Mouse (Mus musculus) heart, embryonic 16.5 days (tissue): ENCODE results near the gene Aars. TPM values are rescaled to one million over a fixed set of nuclear protein-coding genes. Genes with fewer than 3 reads are reported as not detected.

Experiments
- ATAC-seq: fragments of 200-750 bp; cut with Nextera tagmentation; replicated peaks from 2 replicates; pipeline ENCODE4 v1.8.0; 2017; ENCODE audit warnings: moderate number of reproducible peaks; ENCODE audit not compliant: insufficient read depth, low FRiP score; ENCODE audit errors: extremely low read depth
- H3K27ac ChIP-seq: fragments of 300-500 bp; sonication (generic); 2 replicates; pipeline ENCODE4 v1.5.1; 2014; ENCODE audit warnings: mild to moderate bottlenecking, low read length, control low read depth, moderate library complexity
- H3K27me3 ChIP-seq: fragments of 300-500 bp; sonication (generic); 2 replicates; pipeline ENCODE4 v1.6.1; 2014; ENCODE audit warnings: low read length, mixed read lengths; ENCODE audit not compliant: control insufficient read depth, insufficient read depth
- H3K36me3 ChIP-seq: fragments of 300-500 bp; sonication (generic); 2 replicates; pipeline ENCODE4 v1.6.1; 2014; ENCODE audit not compliant: control insufficient read depth, insufficient read depth
- H3K4me1 ChIP-seq: fragments of 300-500 bp; sonication (generic); 2 replicates; pipeline ENCODE4 v1.6.1; 2014; ENCODE audit warnings: low read length, mixed read lengths; ENCODE audit not compliant: control insufficient read depth, insufficient read depth
- H3K4me2 ChIP-seq: fragments of 300-500 bp; sonication (generic); 2 replicates; pipeline ENCODE4 v1.6.1; 2014; ENCODE audit warnings: low read depth, mild to moderate bottlenecking, control low read depth, low read length
- H3K4me3 ChIP-seq: fragments of 300-500 bp; sonication (generic); 2 replicates; pipeline ENCODE4 v1.5.1; 2014; ENCODE audit warnings: mild to moderate bottlenecking, control low read depth, low read length
- H3K9ac ChIP-seq: fragments of 300-500 bp; sonication (generic); 2 replicates; pipeline ENCODE4 v1.6.1; 2014; ENCODE audit warnings: low read length, control low read depth
- H3K9me3 ChIP-seq: fragments of 300-500 bp; sonication (generic); replicated peaks from 2 replicates; pipeline ENCODE4 v1.6.1; 2016; ENCODE audit warnings: low read length; ENCODE audit not compliant: control insufficient read depth
- WGBS: fragments of 180-500 bp; shearing (Covaris S2); extraction: QIAGEN DNeasy Blood & Tissue Kit; methylation state at CpG from one replicate; pipeline ENCODE4 v1.1.7; 2014; 5-methylcytosine and 5-hydroxymethylcytosine counted together
- polyA plus RNA-seq: library from polyadenylated mRNA; unstranded; fragments of >200 nt; fragmentation: Nextera tagmentation; extraction: Ambion mirVana; gene quantifications from 2 replicates; pipeline ENCODE4 v1.2.1, GENCODE M21; 2015

Gene Aars
- polyA plus RNA-seq, 1 experiment from 2014 or later, result 35.3 TPM

GRCm38 (mm10) chr8:111044003-111044734, 11.2 kb downstream of the Aars start:
- no peak overlapping the region for H3K27ac ChIP-seq
- no peak overlapping the region for H3K9ac ChIP-seq
- no peaks in the 10 kb centered on the region for H3K4me1 ChIP-seq
- no peaks in the 10 kb centered on the region for H3K9me3 ChIP-seq
- WGBS, result 45% methylated on average over 2 of the region's 2 CpGs
- ATAC-seq, result no peak
- no peak overlapping the region for H3K4me3 ChIP-seq
- H3K36me3 ChIP-seq, result peaks cover 85% of the 10 kb centered on the region
- H3K4me2 ChIP-seq, result no peak overlapping the region
- H3K27me3 ChIP-seq, result no peaks in the 10 kb centered on the region

GRCm38 (mm10) chr8:111048694-111049093, 15.8 kb downstream of the Aars start:
- H3K4me1 ChIP-seq, result no peaks in the 10 kb centered on the region
- H3K27me3 ChIP-seq, result no peaks in the 10 kb centered on the region
- H3K9me3 ChIP-seq, result no peaks in the 10 kb centered on the region
- WGBS, result 90% methylated on average over 2 of the region's 2 CpGs
- H3K27ac ChIP-seq, result no peak overlapping the region
- H3K9ac ChIP-seq, result no peak overlapping the region
- peaks cover 91% of the 10 kb centered on the region for H3K36me3 ChIP-seq
- ATAC-seq, result no peak
- H3K4me2 ChIP-seq, result no peak overlapping the region
- no peak overlapping the region for H3K4me3 ChIP-seq

GRCm38 (mm10) chr8:111049106-111049505, 16.2 kb downstream of the Aars start:
- Histone ChIP-seq H3K9ac (no peak overlapping the region), H3K9me3 (no peaks in the 10 kb centered on the region), H3K4me3 (no peak overlapping the region), H3K27me3 (no peaks in the 10 kb centered on the region), H3K36me3 (peaks cover 92% of the 10 kb centered on the region), H3K27ac (no peak overlapping the region), H3K4me1 (no peaks in the 10 kb centered on the region), H3K4me2 (no peak overlapping the region)
- ATAC-seq, result no peak
- WGBS, result 95% methylated on average over 7 of the region's 7 CpGs

- Histone ChIP-seq H3K9ac (no peak overlapping the region), H3K36me3 (peaks cover 64% of the 10 kb centered on the region), H3K27ac (no peak overlapping the region), H3K9me3 (no peaks in the 10 kb centered on the region), H3K4me1 (peaks cover 10% of the 10 kb centered on the region), H3K4me3 (no peak overlapping the region), H3K27me3 (no peaks in the 10 kb centered on the region), H3K4me2 (no peak overlapping the region)
- 89% methylated on average over 12 of the region's 12 CpGs for WGBS
- no peak for ATAC-seq
Observed at GRCm38 (mm10) chr8:111053827-111054518, 21.0 kb downstream of the Aars start.

DNA sequence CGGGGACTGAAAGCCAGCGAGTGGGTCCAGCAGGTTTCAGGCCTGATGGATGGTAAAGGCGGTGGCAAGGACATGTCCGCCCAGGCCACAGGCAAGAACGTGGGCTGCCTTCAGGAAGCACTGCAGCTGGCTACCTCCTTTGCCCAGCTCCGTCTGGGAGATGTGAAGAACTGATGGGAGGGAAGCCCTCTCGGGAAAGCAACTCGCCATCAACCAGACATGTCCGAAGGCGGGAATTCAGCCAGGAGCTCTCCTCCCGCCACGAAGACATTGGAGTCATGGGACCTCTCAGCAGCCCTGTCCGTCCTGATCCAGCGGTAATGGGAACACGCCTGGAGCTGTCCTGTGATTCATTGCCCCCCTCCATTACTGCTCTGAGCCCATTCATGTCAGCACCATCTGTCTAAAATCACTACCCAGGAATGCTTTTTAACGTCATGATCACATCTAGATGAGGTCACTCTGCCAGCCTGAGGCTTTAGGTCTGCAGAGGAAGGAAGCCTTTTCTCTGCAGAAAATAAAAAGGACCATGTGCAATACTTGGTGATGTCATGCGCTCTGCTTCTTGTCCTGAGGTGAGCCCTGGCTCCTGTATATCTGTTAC, 22.2 kb downstream of the Aars start:
- Histone ChIP-seq H3K9me3 (no peaks in the 10 kb centered on the region), H3K27me3 (no peaks in the 10 kb centered on the region), H3K9ac (no peak overlapping the region), H3K36me3 (peaks cover 52% of the 10 kb centered on the region), H3K27ac (no peak overlapping the region), H3K4me2 (no peak overlapping the region), H3K4me3 (no peak overlapping the region), H3K4me1 (peaks cover 12% of the 10 kb centered on the region)
- no peak for ATAC-seq
- 82% methylated on average over 17 of the region's 17 CpGs for WGBS

GRCm38 (mm10) chr8:111055661-111056060, 22.7 kb downstream of the Aars start:
- Histone ChIP-seq H3K4me1 (peaks cover 12% of the 10 kb centered on the region), H3K27ac (no peak overlapping the region), H3K9ac (no peak overlapping the region), H3K4me2 (no peak overlapping the region), H3K36me3 (peaks cover 47% of the 10 kb centered on the region), H3K4me3 (peak overlapping the region; percentile 84; the same call in 1 of the 2 replicates), H3K9me3 (no peaks in the 10 kb centered on the region), H3K27me3 (no peaks in the 10 kb centered on the region)
- 59% methylated on average over 2 of the region's 2 CpGs for WGBS
- no peak for ATAC-seq

- Histone ChIP-seq H3K9ac (peak within 1 kb of the TSS; percentile 86), H3K4me1 (peaks cover 13% of the 10 kb centered on the region), H3K4me3 (peak within 1 kb of the TSS; percentile 84), H3K27me3 (no peaks in the 10 kb centered on the region), H3K27ac (peak within 1 kb of the TSS; percentile 83), H3K36me3 (peaks cover 43% of the 10 kb centered on the region), H3K9me3 (no peaks in the 10 kb centered on the region), H3K4me2 (peak within 1 kb of the TSS; percentile 86)
- under 1% methylated on average over 61 of the region's 68 CpGs for WGBS
- peak; percentile 90 for ATAC-seq
Observed at GRCm38 (mm10) chr8:111056158-111056663, 23.3 kb downstream of the Aars start, which contains the start of gene Exosc6. TSS of gene Exosc6 (plus strand) at chr8:111056339.

DNA sequence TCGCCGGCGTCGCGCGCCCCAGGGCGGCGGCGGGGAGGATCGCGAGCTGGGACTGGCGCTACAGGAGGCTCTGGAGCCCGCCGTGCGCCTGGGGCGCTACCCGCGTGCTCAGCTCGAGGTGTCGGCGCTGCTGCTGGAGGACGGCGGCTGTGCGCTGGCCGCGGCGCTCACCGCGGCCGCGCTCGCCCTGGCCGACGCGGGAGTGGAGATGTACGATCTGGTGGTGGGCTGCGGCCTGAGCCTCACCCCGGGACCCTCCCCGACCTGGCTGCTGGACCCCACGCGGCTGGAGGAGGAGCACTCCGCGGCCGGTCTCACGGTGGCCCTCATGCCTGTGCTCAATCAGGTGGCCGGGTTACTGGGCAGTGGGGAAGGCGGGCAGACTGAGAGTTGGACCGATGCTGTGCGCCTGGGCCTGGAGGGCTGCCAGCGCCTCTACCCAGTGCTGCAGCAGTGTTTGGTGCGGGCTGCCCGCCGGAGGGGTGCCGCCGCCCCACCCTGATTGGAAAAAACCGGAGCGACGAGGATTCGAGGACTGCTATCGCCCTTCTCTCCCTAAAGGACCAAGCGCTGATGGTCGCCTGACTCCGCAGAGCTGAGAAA, 23.8 kb downstream of the Aars start:
- peak; percentile 58 for ATAC-seq
- H3K9me3 ChIP-seq, result no peaks in the 10 kb centered on the region
- no peaks in the 10 kb centered on the region for H3K27me3 ChIP-seq
- under 1% methylated on average over 63 of the region's 63 CpGs for WGBS
- H3K27ac ChIP-seq, result peak overlapping the region; percentile 83
- peak overlapping the region; percentile 86 for H3K9ac ChIP-seq
- H3K36me3 ChIP-seq, result peaks cover 38% of the 10 kb centered on the region
- peak overlapping the region; percentile 86 for H3K4me2 ChIP-seq
- peak overlapping the region; percentile 84 for H3K4me3 ChIP-seq
- peaks cover 18% of the 10 kb centered on the region for H3K4me1 ChIP-seq
